Comparison of ENCODE assay signal across 7 mouse cellular contexts in genomic region chr1:39368267-39368841, GRCm38 (mm10). TPM values are rescaled to one million over a fixed set of nuclear protein-coding genes. Genes with fewer than 3 reads are reported as not detected.
DNase-seq lines count a peak whose midpoint lies in the region; ATAC-seq and TF ChIP-seq lines count a peak whose summit lies in the region.

No protein-coding gene starts in this region.

- no peaks in the 10 kb centered on the region for H3K9me3 ChIP-seq in heart, postnatal 0 days (replicated peaks; ENCODE audit: control insufficient read depth, low read length)
- H3K9me3 ChIP-seq in liver, embryonic 11.5 days (ENCODE audit: control insufficient read depth, low read length), result no peaks in the 10 kb centered on the region
- H3K9me3 ChIP-seq in neural tube, embryonic 15.5 days (replicated peaks), result no peaks in the 10 kb centered on the region

- H3K27me3 ChIP-seq in heart, postnatal 0 days (ENCODE audit: control insufficient read depth, insufficient read depth, low read length), result no peaks in the 10 kb centered on the region
- H3K27me3 ChIP-seq in liver, embryonic 11.5 days (replicated peaks; ENCODE audit: control insufficient read depth, insufficient read depth, low read length), result no peaks in the 10 kb centered on the region
- H3K27me3 ChIP-seq in neural tube, embryonic 15.5 days (replicated peaks), result no peaks in the 10 kb centered on the region

- peak overlapping the region; percentile 84 for H3K4me2 ChIP-seq in heart, postnatal 0 days (ENCODE audit: low read depth, low read length)
- H3K4me2 ChIP-seq in liver, embryonic 11.5 days, result peak overlapping the region; percentile 97
- peak overlapping the region; percentile 77 for H3K4me2 ChIP-seq in neural tube, embryonic 15.5 days

- peak; percentile 45 for DNase-seq in retina, postnatal 1 day
- DNase-seq in retina, embryonic 14.5 days (ENCODE audit: low spot score), result no peak
- peak; percentile 39 for DNase-seq in brain, adult 2 months (ENCODE audit: low read depth, low spot score)
- DNase-seq in heart, postnatal 0 days (ENCODE audit: low spot score), result peak; percentile 26
- peak; percentile 62 for DNase-seq in liver, embryonic 11.5 days (ENCODE audit: low spot score)
- no peak for DNase-seq in left cerebral cortex, adult 8-10 months (ENCODE audit: low spot score in 2 of 2)

- peaks cover 12% of the 10 kb centered on the region; the same call in 1 of the 2 replicates for H3K4me1 ChIP-seq in heart, postnatal 0 days (ENCODE audit: control insufficient read depth, insufficient read depth)
- H3K4me1 ChIP-seq in liver, embryonic 11.5 days (replicated peaks; ENCODE audit: control insufficient read depth, insufficient read depth, low read length), result peaks cover 12% of the 10 kb centered on the region; the same call in 1 of the 2 replicates
- peaks cover 18% of the 10 kb centered on the region for H3K4me1 ChIP-seq in neural tube, embryonic 15.5 days

- H3K9ac ChIP-seq in heart, postnatal 0 days (replicated peaks; ENCODE audit: low read depth, low read length), result peak overlapping the region; percentile 98
- peak overlapping the region; percentile 99 for H3K9ac ChIP-seq in liver, embryonic 11.5 days (ENCODE audit: low read depth, low read length)
- H3K9ac ChIP-seq in neural tube, embryonic 15.5 days (replicated peaks), result peak overlapping the region; percentile 70

- H3K27ac ChIP-seq in heart, postnatal 0 days (ENCODE audit: low read depth), result peak overlapping the region; percentile 97
- H3K27ac ChIP-seq in liver, embryonic 11.5 days (ENCODE audit: low read depth, low read length), result peak overlapping the region; percentile 96
- peak overlapping the region; percentile 92 for H3K27ac ChIP-seq in neural tube, embryonic 15.5 days (replicated peaks)

- peak overlapping the region; percentile 88 for H3K4me3 ChIP-seq in heart, postnatal 0 days (ENCODE audit: low read depth, low read length)
- H3K4me3 ChIP-seq in liver, embryonic 11.5 days (ENCODE audit: low read depth, low read length), result peak overlapping the region; percentile 99
- peak overlapping the region; percentile 74 for H3K4me3 ChIP-seq in neural tube, embryonic 15.5 days (replicated peaks)

- under 1% methylated on average over 34 of the region's 34 CpGs for WGBS in heart, postnatal 0 days
- under 1% methylated on average over 34 of the region's 34 CpGs for WGBS in liver, embryonic 11.5 days
- WGBS in neural tube, embryonic 15.5 days, result under 1% methylated on average over 34 of the region's 34 CpGs

- TF ChIP-seq EP300 in heart, postnatal 0 days (IDR thresholded peaks at IDR 0.05; ENCODE audit: low read depth), result no peak

- no peak for TF ChIP-seq CTCF in heart, postnatal 0 days (IDR thresholded peaks at IDR 0.05; ENCODE audit: low read depth)

- peak; percentile 48 for ATAC-seq in heart, postnatal 0 days (ENCODE audit: insufficient read depth, low read depth)
- peak; percentile 4; the same call in 1 of the 2 replicates for ATAC-seq in liver, embryonic 11.5 days (replicated peaks; ENCODE audit: low FRiP score)
- ATAC-seq in neural tube, embryonic 15.5 days (ENCODE audit: low FRiP score), result peak; percentile 58

- peaks cover 43% of the 10 kb centered on the region for H3K36me3 ChIP-seq in heart, postnatal 0 days (replicated peaks; ENCODE audit: control insufficient read depth, insufficient read depth, low read length)
- peaks cover 32% of the 10 kb centered on the region for H3K36me3 ChIP-seq in liver, embryonic 11.5 days (ENCODE audit: control insufficient read depth, insufficient read depth, low read length)
- peaks cover 34% of the 10 kb centered on the region for H3K36me3 ChIP-seq in neural tube, embryonic 15.5 days

RNA-seq across cellular contexts. Expression of gene Rpl31, which starts 0.7 kb away (rescaled TPM):
- 189 and 198 TPM in 2 replicates for total RNA-seq in heart, postnatal 0 days (2014; rRNA removed; ENCODE audit: low replicate concordance)
- 325 and 330 TPM in 2 replicates for polyA plus RNA-seq in heart, postnatal 0 days (2015; fragmentation: Nextera tagmentation; extraction: Ambion mirVana)
- 694 and 768 TPM in 2 replicates for polyA plus RNA-seq in liver, embryonic 11.5 days (2014; fragmentation: Nextera tagmentation; extraction: Ambion mirVana)
- polyA plus RNA-seq in neural tube, embryonic 15.5 days (2015; fragmentation: Nextera tagmentation; extraction: Ambion mirVana), result 329 and 348 TPM in 2 replicates
- total RNA-seq in left cerebral cortex, adult 8-10 months (2022), result 100 to 1,000 TPM; 546 to 598 (median 563) TPM

Comparison
In these comparisons a context has a peak if more than half of its experiments do, and no peak if none do; other contexts are left out.
1. DNase-seq: peak in retina, postnatal 1 day (single experiment), brain, adult 2 months (single experiment), heart, postnatal 0 days (single experiment) and liver, embryonic 11.5 days (single experiment); none in retina, embryonic 14.5 days (single experiment) and left cerebral cortex, adult 8-10 months (0 of 2).
2. ATAC-seq: peak in every context shown above with its lines; median percentile 58 in neural tube, embryonic 15.5 days; 48 in heart, postnatal 0 days; 4 in liver, embryonic 11.5 days.
3. Peak in every context shown above with its lines, with median percentiles within 50 percentile points of each other: H3K27ac ChIP-seq, H3K4me2 ChIP-seq, H3K4me3 ChIP-seq and H3K9ac ChIP-seq.